Mouse (Mus musculus) kidney, adult 2 months (tissue): ENCODE results near the gene Nepro. TPM values are rescaled to one million over a fixed set of nuclear protein-coding genes. Genes with fewer than 3 reads are reported as not detected.

Source experiments
- DNase-seq: peaks from one replicate; pipeline ENCODE4 v3.0.0; 2021
- H3K27ac ChIP-seq: fragments of 200-500 bp; 2 replicates; pipeline ENCODE4 v1.5.1; 2012; ENCODE audit warnings: low read depth, low read length, control low read depth, inconsistent platforms; ENCODE audit not compliant: insufficient read depth
- H3K27me3 ChIP-seq: fragments of 200-500 bp; replicated peaks from 2 replicates; pipeline ENCODE4 v1.6.1; 2012; ENCODE audit warnings: mild to moderate bottlenecking, moderate library complexity, low read length, inconsistent platforms; ENCODE audit not compliant: control insufficient read depth, insufficient read depth
- H3K36me3 ChIP-seq: fragments of 200-500 bp; 2 replicates; pipeline ENCODE4 v1.6.1; 2012; ENCODE audit warnings: mild to moderate bottlenecking, moderate library complexity, low read length, inconsistent platforms; ENCODE audit not compliant: control insufficient read depth, insufficient read depth
- H3K4me1 ChIP-seq: fragments of 200-500 bp; 2 replicates; pipeline ENCODE4 v1.6.1; 2011; ENCODE audit warnings: low read length; ENCODE audit not compliant: control insufficient read depth, insufficient read depth
- H3K4me3 ChIP-seq: fragments of 200-500 bp; 2 replicates; pipeline ENCODE4 v1.5.1; 2011; ENCODE audit warnings: mild to moderate bottlenecking, low read depth, low read length, control low read depth; ENCODE audit not compliant: insufficient read depth
- CTCF ChIP-seq: fragments of 200-500 bp; conservative IDR thresholded peaks from 2 replicates; pipeline ENCODE4 v1.5.1; 2011; ENCODE audit warnings: low read depth, mild to moderate bottlenecking, control low read depth, low read length, moderate library complexity, mixed read lengths; ENCODE audit not compliant: insufficient read depth, insufficient read length
- POLR2A ChIP-seq: fragments of 200-500 bp; IDR thresholded peaks from one replicate; pipeline ENCODE4 v1.6.1; 2011; ENCODE audit warnings: low read depth, low read length, control low read depth
- WGBS: fragments of 180-500 bp; shearing (Covaris S2); methylation state at CpG from one replicate; pipeline ENCODE4 v1.1.7; 2018; 5-methylcytosine and 5-hydroxymethylcytosine counted together
- polyA plus RNA-seq: library from polyadenylated mRNA; depleted of rRNA; stranded (reverse); fragments of >200 nt; gene quantifications from 2 replicates; pipeline ENCODE4 v1.2.3, GENCODE M21; 2012

Nepro gene
- polyA plus RNA-seq, 1 experiment, result 2.8 TPM

DNA sequence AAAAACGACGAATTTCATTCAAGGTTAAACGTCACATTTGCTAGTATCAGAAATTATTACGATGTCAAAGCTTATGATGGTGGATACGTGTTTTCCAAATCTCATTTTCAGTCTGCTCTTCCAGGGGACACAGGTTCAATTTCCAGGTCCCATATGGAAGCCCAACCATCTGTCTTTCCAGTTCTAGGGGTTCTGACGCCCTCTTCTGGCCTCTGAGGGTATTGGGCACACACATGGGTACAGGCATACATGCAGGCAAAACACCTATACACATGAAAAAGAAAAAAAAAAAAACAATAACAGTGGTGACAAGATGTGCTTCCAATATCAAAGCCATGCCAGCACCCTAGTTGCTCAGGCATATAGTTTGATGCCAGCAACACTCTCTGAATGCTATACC is 30.4 kb upstream of the Nepro start:
- Histone ChIP-seq H3K4me3 (no peak overlapping the region), H3K36me3 (no peaks in the 10 kb centered on the region), H3K27ac (no peak overlapping the region), H3K4me1 (no peaks in the 10 kb centered on the region), H3K27me3 (no peaks in the 10 kb centered on the region)
- TF ChIP-seq POLR2A, result no peak
- no peak for TF ChIP-seq CTCF
- DNase-seq, result no peak
- 76% methylated on average over 6 of the region's 6 CpGs for WGBS

DNA sequence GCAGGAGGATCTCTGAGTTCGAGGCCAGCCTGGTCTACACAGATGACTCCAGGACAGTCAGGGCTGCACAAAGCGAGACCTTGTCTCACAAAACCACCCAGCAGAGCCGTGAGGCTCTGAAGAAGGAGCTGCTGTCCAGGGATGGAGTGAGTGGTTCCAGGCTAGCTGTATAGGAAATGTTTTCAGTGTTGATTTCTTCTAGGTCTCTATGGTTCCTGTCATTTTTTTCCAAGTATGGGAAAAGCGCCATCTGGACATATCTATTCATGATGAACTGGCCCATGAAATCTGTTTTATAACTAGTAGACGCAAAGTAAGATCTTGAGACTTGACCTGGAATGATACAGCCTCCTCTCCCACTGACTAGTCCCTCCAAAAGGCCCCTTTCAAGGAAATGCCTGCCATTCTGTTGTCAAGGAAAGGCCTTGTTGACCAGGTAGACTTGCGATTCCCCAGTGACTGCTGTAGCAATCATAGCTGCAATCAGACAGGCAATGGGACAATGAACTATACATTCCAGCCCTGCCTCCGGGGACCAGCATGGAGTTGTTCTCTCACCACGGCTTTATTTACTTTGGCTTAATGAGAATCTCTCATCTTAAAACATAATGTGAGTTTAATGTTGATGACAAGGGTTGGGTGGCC is 28.8 kb upstream of the Nepro start:
- Histone ChIP-seq H3K36me3 (no peaks in the 10 kb centered on the region), H3K27ac (no peak overlapping the region), H3K27me3 (no peaks in the 10 kb centered on the region), H3K4me1 (no peaks in the 10 kb centered on the region), H3K4me3 (no peak overlapping the region)
- WGBS, result 83% methylated on average over 8 of the region's 8 CpGs
- peak; percentile 24 for DNase-seq
- TF ChIP-seq POLR2A (no peak), CTCF (no peak)

DNA sequence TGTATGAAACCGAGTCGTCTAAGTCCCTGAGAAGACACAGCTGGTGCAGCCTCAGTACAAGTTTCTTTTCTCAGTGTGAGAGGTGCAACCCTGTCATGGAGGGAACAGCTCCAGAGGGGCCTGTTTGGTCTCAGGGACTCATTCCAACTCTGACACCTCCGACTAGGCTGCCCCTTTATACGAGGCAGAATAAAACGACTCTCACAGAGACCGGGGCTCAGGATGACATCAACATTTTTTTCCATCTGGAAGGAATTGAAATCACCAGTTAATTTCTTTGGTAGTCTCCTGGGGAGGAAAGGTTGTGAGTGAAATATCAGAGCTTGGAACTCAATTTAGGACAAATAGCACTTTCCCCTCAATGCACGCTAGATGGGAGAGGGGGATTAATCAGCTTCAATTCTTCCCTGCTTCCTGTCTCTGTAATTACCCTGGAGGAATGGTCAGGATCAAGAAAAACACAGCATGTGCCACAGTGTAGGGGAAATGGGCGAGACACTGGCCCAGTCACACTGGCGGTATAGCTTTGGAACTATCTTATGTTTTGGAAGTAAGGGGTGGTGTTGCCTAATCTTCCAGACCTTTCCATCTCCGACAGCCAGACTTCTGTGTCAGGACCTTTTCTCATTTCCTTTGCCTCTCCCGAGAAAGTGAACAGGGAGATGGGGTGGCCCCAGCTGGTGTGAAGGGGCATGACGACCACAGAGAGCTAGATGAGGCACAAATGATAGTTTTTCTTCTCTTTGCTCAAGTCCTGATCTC is 28.1 kb upstream of the Nepro start:
- TF ChIP-seq POLR2A (no peak), CTCF (no peak)
- DNase-seq, result no peak

DNA sequence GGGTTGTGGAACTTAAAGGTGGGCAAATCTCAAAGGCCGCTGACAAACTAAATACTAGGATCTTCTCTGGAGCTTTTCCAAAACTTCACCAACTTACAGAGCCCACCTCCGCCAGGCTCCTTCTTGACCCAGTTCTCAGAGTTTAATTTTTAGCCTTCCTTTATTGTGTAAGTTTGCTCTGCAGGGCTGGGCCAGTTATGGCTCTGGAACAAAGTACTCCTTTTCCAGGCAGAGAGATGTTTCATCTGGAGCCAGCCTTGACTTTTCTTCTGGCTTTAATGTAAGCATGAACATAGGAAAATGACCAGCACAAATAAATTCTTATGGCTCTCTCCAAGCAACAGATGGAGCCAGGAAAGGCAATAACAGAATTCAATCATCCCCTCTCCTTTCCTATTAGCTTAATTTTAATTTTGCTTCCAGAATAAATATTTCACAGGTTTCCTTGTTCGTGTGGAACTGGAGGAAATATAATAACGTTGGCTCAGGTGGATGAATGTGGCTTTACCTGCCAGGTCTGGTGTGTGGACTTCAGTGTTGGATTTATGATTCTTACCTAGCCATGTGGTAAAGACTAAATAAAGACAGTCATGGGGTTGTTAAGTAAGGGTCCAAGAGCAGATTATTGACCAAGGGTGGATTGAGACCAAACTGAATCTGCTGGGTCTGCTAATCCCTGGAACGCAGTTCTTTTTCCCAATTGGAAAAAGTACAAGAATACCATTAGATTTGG is 26.5 kb upstream of the Nepro start:
- Histone ChIP-seq H3K27me3 (no peaks in the 10 kb centered on the region), H3K4me1 (no peaks in the 10 kb centered on the region), H3K36me3 (no peaks in the 10 kb centered on the region), H3K4me3 (no peak overlapping the region), H3K27ac (no peak overlapping the region)
- no peak for TF ChIP-seq CTCF
- TF ChIP-seq POLR2A, result no peak
- 72% methylated on average over 5 of the region's 5 CpGs for WGBS
- DNase-seq, result peak; percentile 19

More for the DNA sequence above, 28.1 kb upstream of the Nepro start:
- Histone ChIP-seq H3K36me3 (no peaks in the 10 kb centered on the region), H3K4me3 (no peak overlapping the region), H3K27me3 (no peaks in the 10 kb centered on the region), H3K27ac (no peak overlapping the region; the same call in 1 of the 2 replicates), H3K4me1 (no peaks in the 10 kb centered on the region)
- WGBS, result 44% methylated on average over 12 of the region's 12 CpGs

GRCm38 (mm10) chr16:44701155-44701554 is 22.9 kb upstream of the Nepro start:
- no peak overlapping the region for H3K27ac ChIP-seq
- H3K27me3 ChIP-seq, result no peaks in the 10 kb centered on the region
- 83% methylated on average over 3 of the region's 3 CpGs for WGBS
- no peaks in the 10 kb centered on the region for H3K36me3 ChIP-seq
- H3K4me1 ChIP-seq, result no peaks in the 10 kb centered on the region
- TF ChIP-seq CTCF (no peak), POLR2A (no peak)
- no peak for DNase-seq
- H3K4me3 ChIP-seq, result no peak overlapping the region

DNA sequence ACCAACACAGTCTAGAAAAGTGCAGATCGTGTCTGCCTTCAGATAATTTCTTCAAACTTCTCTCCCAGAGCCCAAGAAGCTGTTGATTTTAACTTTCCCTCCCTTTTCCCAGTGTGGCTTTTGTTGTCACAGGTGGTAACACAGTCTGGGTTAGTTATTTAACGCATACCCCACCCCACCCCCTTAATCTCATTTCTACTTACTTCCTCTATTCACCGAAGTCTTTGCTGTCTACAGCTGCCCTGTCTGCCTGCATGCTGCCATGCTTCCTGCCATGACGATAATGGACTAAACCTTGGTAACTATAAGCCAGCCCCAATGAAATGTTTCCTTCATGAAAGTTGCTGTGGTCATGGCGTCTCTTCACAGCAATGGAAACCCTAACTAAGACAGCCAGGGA is 21.8 kb upstream of the Nepro start:
- no peaks in the 10 kb centered on the region for H3K27me3 ChIP-seq
- no peak for DNase-seq
- H3K4me3 ChIP-seq, result no peak overlapping the region
- no peak overlapping the region for H3K27ac ChIP-seq
- TF ChIP-seq CTCF, result no peak
- TF ChIP-seq POLR2A, result no peak
- H3K4me1 ChIP-seq, result no peaks in the 10 kb centered on the region
- H3K36me3 ChIP-seq, result no peaks in the 10 kb centered on the region
- WGBS, result 60% methylated on average over 5 of the region's 5 CpGs

DNA sequence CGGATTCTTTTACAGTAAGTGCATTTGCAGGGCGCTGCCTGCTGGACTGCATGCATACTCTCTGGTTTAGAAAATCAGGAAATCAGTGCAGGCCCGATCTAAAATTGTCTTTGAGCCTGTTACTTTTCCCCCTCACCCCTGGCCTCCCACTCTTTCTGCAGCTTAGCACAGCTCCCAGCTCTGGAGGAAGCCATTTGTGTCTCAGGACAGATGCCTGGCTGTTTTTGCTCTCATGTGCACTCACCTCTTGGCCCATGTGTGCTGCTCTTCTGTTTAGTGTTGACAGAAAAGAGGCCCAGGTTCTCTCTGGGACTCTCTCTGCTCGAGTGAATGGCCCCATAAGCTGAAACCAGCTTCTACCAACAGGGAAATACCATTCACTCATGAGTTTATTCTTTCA is 20.6 kb upstream of the Nepro start:
- 43% methylated on average over 4 of the region's 4 CpGs for WGBS
- no peaks in the 10 kb centered on the region for H3K36me3 ChIP-seq
- no peaks in the 10 kb centered on the region for H3K27me3 ChIP-seq
- no peak for DNase-seq
- H3K4me3 ChIP-seq, result no peak overlapping the region
- TF ChIP-seq POLR2A, result no peak
- no peak for TF ChIP-seq CTCF
- no peak overlapping the region for H3K27ac ChIP-seq
- no peaks in the 10 kb centered on the region for H3K4me1 ChIP-seq
